Mouse (Mus musculus): ENCODE results near the gene P2rx7. TPM values are rescaled to one million over a fixed set of nuclear protein-coding genes. Genes with fewer than 3 reads are reported as not detected.
"Not testable (repeated sequence)": the region's sequence is repeated elsewhere in the genome, so short reads cannot be mapped to it uniquely, and the experiment has no call there.

P2rx7 gene
- polyA plus RNA-seq, 1 experiment from 2014 or later: 0.60 TPM

DNA sequence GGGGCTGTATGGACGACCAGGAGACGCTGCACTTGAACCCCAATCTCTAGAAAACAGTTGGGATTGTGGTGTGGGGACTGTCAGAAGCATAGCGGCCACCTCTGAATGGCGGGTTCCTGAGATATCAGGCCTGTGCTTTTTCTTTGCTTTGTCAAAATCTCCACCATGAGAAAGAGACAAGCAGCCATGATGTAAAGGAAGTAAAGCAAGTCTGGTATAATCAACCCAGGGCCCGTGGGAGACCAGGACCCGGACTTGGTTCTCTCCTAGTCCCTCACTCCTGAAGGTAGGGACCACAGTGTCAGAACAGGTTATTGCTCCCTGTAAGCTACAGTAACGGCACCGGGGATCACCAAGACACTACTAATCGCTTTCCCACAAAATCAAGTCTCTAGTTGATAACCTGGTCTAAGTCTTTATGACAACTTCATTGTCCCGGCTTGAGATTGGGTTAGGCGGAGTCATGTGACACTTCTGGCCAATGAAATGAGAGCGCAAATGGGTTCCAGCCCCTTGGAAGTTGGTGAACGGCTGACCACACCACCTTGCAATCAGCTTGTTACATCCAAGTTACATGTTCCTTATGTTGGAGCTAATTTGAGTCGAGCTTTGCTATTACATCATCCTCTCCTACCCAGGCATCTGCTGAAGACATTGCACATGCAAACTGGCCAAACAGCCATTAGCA, 18.0 kb upstream of the P2rx7 start:
- H3K4me3 ChIP-seq: no peak overlapping the region
- DNase-seq (ENCODE audit: extremely low spot score, low spot score): no peak
- H3K27ac ChIP-seq: no peak overlapping the region
- H3K27me3 ChIP-seq (ENCODE audit: poor library complexity, severe bottlenecking): no peaks in the 10 kb centered on the region
- H3K36me3 ChIP-seq (replicated peaks): no peaks in the 10 kb centered on the region
- peaks cover 21% of the 10 kb centered on the region for H3K4me1 ChIP-seq
- H3K9me3 ChIP-seq: no peaks in the 10 kb centered on the region
- 90% methylated on average over 14 of the region's 14 CpGs for WGBS

DNA sequence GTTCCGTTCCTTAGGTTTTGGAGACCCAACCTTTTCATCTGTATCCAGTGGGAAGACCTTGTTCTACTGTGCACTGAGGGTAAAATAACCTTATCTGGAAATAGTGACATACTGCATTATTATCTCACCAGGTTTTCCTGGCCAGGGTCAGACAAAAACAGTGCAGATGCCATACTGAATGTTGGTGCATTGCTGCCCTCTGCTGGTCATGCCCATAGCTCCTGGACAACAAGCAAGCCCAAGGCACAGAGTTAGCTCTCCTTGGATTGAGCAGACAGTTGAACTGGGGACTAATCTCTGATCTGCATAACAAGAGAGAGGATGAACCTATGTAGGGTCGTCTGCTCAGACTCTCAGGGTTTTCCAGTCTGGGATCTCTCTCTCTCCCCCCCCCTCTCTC, 16.5 kb upstream of the P2rx7 start:
- no peaks in the 10 kb centered on the region for H3K36me3 ChIP-seq (replicated peaks)
- H3K4me1 ChIP-seq: peaks cover 9% of the 10 kb centered on the region
- no peaks in the 10 kb centered on the region for H3K9me3 ChIP-seq
- no peak overlapping the region for H3K27ac ChIP-seq
- H3K27me3 ChIP-seq (ENCODE audit: poor library complexity, severe bottlenecking): no peaks in the 10 kb centered on the region
- DNase-seq (ENCODE audit: extremely low spot score, low spot score): peak; percentile 87
- 40% methylated on average over 2 of the region's 2 CpGs for WGBS
- no peak overlapping the region for H3K4me3 ChIP-seq

DNA sequence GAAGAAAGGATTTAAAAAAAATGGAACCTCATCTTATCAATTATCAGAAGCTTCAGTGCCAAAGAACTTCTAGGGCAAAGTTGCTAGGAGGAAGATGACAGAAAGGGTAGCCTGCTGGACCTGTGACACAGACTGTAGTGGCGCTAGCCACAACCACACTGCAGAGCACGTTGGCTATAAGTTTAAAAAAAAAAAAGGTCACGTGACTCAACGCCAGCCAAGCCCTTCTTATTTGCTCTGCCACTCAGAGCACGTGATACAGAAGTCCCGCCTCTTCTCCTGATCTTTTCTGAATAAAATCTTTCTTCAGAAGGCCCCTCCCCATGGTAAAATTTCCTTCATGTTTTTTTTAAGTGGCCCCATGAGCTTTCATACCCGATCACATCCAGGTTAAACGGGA, 8.5 kb upstream of the P2rx7 start:
- no peaks in the 10 kb centered on the region; the same call in 1 of the 2 replicates for H3K27me3 ChIP-seq (ENCODE audit: poor library complexity, severe bottlenecking)
- no peak overlapping the region for H3K4me3 ChIP-seq
- DNase-seq (ENCODE audit: extremely low spot score, low spot score): no peak
- no peaks in the 10 kb centered on the region for H3K36me3 ChIP-seq (replicated peaks)
- H3K4me1 ChIP-seq: peaks cover 11% of the 10 kb centered on the region
- 83% methylated on average over 8 of the region's 8 CpGs for WGBS
- H3K9me3 ChIP-seq: no peaks in the 10 kb centered on the region
- H3K27ac ChIP-seq: no peak overlapping the region

DNA sequence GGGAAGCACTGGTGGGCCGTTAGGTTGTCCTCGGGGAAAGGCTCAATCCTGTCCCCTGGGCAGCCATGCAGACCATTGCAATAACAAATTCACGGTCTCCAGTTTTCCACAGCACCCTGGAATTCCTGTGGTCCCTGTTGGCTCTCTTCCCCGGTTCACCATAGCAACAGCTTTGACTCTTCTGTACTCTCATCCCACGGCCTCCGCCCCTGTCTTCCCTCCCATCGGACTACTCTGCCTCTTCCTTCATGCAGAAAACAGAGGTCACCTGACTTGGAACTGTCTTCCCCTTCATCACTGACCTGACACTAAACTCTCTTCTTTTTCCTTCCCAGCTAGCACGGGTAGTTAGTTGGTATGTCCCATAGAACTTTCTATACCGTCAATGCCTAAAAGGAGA, 7.4 kb upstream of the P2rx7 start:
- H3K9me3 ChIP-seq: no peaks in the 10 kb centered on the region
- H3K27ac ChIP-seq: no peak overlapping the region
- 89% methylated on average over 9 of the region's 9 CpGs for WGBS
- no peaks in the 10 kb centered on the region for H3K36me3 ChIP-seq (replicated peaks)
- no peaks in the 10 kb centered on the region; the same call in 1 of the 2 replicates for H3K27me3 ChIP-seq (ENCODE audit: poor library complexity, severe bottlenecking)
- H3K4me3 ChIP-seq: no peak overlapping the region
- no peak for DNase-seq (ENCODE audit: extremely low spot score, low spot score)
- peaks cover 11% of the 10 kb centered on the region for H3K4me1 ChIP-seq

GRCm38 (mm10) chr5:122636958-122637357, 6.8 kb upstream of the P2rx7 start:
- H3K27ac ChIP-seq: no peak overlapping the region
- peaks cover 11% of the 10 kb centered on the region for H3K4me1 ChIP-seq
- WGBS: 46% methylated on average over 16 of the region's 16 CpGs
- H3K27me3 ChIP-seq (ENCODE audit: poor library complexity, severe bottlenecking): no peaks in the 10 kb centered on the region; the same call in 1 of the 2 replicates
- no peaks in the 10 kb centered on the region for H3K36me3 ChIP-seq (replicated peaks)
- no peak for DNase-seq (ENCODE audit: extremely low spot score, low spot score)
- H3K9me3 ChIP-seq: no peaks in the 10 kb centered on the region
- peak overlapping the region; percentile 39 for H3K4me3 ChIP-seq

- H3K4me3 ChIP-seq: no peak overlapping the region
- DNase-seq (ENCODE audit: extremely low spot score, low spot score): no peak
- no peaks in the 10 kb centered on the region; the same call in 1 of the 2 replicates for H3K27me3 ChIP-seq (ENCODE audit: poor library complexity, severe bottlenecking)
- no peaks in the 10 kb centered on the region for H3K9me3 ChIP-seq
- H3K27ac ChIP-seq: no peak overlapping the region
- H3K4me1 ChIP-seq: peaks cover 12% of the 10 kb centered on the region
- WGBS: 87% methylated on average over 2 of the region's 2 CpGs
- H3K36me3 ChIP-seq (replicated peaks): no peaks in the 10 kb centered on the region
These were observed 5.4 kb upstream of the P2rx7 start for GRCm38 (mm10) chr5:122638296-122638695.

DNA sequence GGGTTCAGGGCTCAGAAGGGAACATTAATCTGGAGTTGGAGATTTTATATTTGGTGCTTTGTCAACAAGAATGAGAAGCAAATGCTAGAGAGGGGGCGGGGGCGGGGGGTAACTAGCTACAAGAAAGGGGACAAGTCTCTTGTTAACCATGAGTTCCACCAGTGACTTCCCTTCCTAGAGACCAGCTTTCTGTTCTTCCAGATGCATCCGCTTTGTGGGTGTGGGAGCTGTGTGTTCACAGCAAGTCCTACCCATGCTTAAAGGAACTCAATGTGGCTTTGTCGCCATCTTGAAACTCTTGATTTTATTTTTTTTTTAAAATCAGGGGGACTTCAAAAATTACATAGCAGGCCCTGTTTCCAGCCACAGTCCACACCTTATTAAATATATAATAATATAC, 4.2 kb upstream of the P2rx7 start:
- H3K9me3 ChIP-seq: no peaks in the 10 kb centered on the region
- WGBS: 96% methylated on average over 4 of the region's 4 CpGs
- no peak for DNase-seq (ENCODE audit: extremely low spot score, low spot score)

GRCm38 (mm10) chr5:122639986-122640385, 3.7 kb upstream of the P2rx7 start:
- H3K36me3 ChIP-seq (replicated peaks): no peaks in the 10 kb centered on the region
- H3K27ac ChIP-seq: no peak overlapping the region
- WGBS: 86% methylated on average over 5 of the region's 5 CpGs
- no peak for DNase-seq (ENCODE audit: extremely low spot score, low spot score)
- H3K27me3 ChIP-seq (ENCODE audit: poor library complexity, severe bottlenecking): no peaks in the 10 kb centered on the region; the same call in 1 of the 2 replicates
- H3K4me1 ChIP-seq: peaks cover 18% of the 10 kb centered on the region
- no peak overlapping the region for H3K4me3 ChIP-seq
- H3K9me3 ChIP-seq: no peaks in the 10 kb centered on the region

More for the DNA sequence above, 4.2 kb upstream of the P2rx7 start:
- Histone ChIP-seq H3K4me3 (no peak overlapping the region), H3K4me1 (peaks cover 18% of the 10 kb centered on the region), H3K27me3 (ENCODE audit: poor library complexity, severe bottlenecking) (no peaks in the 10 kb centered on the region; the same call in 1 of the 2 replicates), H3K36me3 (replicated peaks) (no peaks in the 10 kb centered on the region), H3K27ac (no peak overlapping the region)

GRCm38 (mm10) chr5:122644111-122644607, 448 bp downstream of the P2rx7 start:
- no peak for DNase-seq (ENCODE audit: extremely low spot score, low spot score)
- peak overlapping the region; percentile 4; the same call in 1 of the 2 replicates for H3K27ac ChIP-seq
- H3K36me3 ChIP-seq (replicated peaks): no peaks in the 10 kb centered on the region
- WGBS: 82% methylated on average over 15 of the region's 15 CpGs
- H3K4me3 ChIP-seq: no peak overlapping the region
- peaks cover 7% of the 10 kb centered on the region for H3K4me1 ChIP-seq
- H3K9me3 ChIP-seq: peaks cover 5% of the 10 kb centered on the region; the same call in 1 of the 2 replicates
- peaks cover 12% of the 10 kb centered on the region; the same call in 1 of the 2 replicates for H3K27me3 ChIP-seq (ENCODE audit: poor library complexity, severe bottlenecking)

GRCm38 (mm10) chr5:122645290-122645689, 1.6 kb downstream of the P2rx7 start:
- WGBS: 91% methylated on average over 6 of the region's 6 CpGs
- Histone ChIP-seq H3K36me3 (replicated peaks) (no peaks in the 10 kb centered on the region), H3K27me3 (ENCODE audit: poor library complexity, severe bottlenecking) (peaks cover 23% of the 10 kb centered on the region), H3K9me3 (peaks cover 5% of the 10 kb centered on the region; the same call in 1 of the 2 replicates), H3K4me3 (no peak overlapping the region), H3K4me1 (peaks cover 7% of the 10 kb centered on the region), H3K27ac (no peak overlapping the region)
- no peak for DNase-seq (ENCODE audit: extremely low spot score, low spot score)

DNA sequence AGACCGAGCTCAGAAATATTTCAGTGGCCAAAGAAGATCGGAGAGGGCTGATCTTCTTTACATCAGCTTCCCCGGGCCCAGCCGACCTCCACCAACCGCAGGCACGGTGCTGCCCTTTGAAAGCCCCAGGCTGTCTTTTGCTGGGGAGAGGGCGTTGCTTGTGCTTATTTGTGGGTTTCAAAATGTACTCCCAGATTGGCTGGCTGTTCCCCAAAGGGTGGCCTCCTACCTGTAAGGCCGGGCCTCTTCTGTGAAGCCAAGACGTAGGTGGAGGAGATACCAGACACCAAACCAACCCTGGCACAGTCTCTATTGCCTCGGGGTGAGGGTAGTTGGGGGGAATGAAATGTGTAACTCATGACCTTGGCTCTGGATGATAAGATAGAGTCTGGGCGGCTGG, 2.3 kb downstream of the P2rx7 start:
- no peak for DNase-seq (ENCODE audit: extremely low spot score, low spot score)
- peaks cover 5% of the 10 kb centered on the region; the same call in 1 of the 2 replicates for H3K9me3 ChIP-seq
- H3K4me3 ChIP-seq: no peak overlapping the region
- 89% methylated on average over 11 of the region's 11 CpGs for WGBS
- peaks cover 31% of the 10 kb centered on the region for H3K27me3 ChIP-seq (ENCODE audit: poor library complexity, severe bottlenecking)
- H3K27ac ChIP-seq: no peak overlapping the region
- no peaks in the 10 kb centered on the region for H3K36me3 ChIP-seq (replicated peaks)
- peaks cover 7% of the 10 kb centered on the region for H3K4me1 ChIP-seq

GRCm38 (mm10) chr5:122647256-122647924, 3.7 kb downstream of the P2rx7 start:
- Histone ChIP-seq H3K27me3 (ENCODE audit: poor library complexity, severe bottlenecking) (peaks cover 44% of the 10 kb centered on the region), H3K9me3 (peaks cover 5% of the 10 kb centered on the region; the same call in 1 of the 2 replicates), H3K36me3 (replicated peaks) (no peaks in the 10 kb centered on the region), H3K4me1 (peaks cover 12% of the 10 kb centered on the region), H3K4me3 (no peak overlapping the region), H3K27ac (no peak overlapping the region)
- WGBS: 74% methylated on average over 9 of the region's 9 CpGs
- no peak for DNase-seq (ENCODE audit: extremely low spot score, low spot score)

DNA sequence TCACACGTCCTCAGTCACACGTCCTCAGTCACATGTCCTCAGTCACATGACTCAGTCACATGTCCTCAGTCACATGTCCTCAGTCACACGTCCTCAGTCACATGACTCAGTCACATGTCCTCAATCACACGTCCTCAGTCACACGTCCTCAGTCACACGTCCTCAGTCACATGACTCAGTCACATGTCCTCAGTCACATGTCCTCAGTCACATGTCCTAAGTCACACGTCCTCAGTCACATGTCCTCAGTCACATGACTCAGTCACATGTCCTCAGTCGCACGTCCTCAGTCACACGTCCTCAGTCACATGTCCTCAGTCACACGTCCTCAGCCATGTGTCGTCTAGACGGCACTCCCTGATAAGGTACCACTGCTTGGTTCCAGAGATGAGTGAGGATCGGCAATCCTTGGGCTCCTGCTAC, 4.3 kb downstream of the P2rx7 start:
- H3K9me3 ChIP-seq; H3K36me3 ChIP-seq (replicated peaks); H3K4me3 ChIP-seq; H3K27ac ChIP-seq; DNase-seq (ENCODE audit: extremely low spot score, low spot score): not testable (repeated sequence)
- peaks cover 18% of the 10 kb centered on the region for H3K4me1 ChIP-seq
- peaks cover 50% of the 10 kb centered on the region for H3K27me3 ChIP-seq (ENCODE audit: poor library complexity, severe bottlenecking)
- WGBS: 93% methylated on average over 14 of the region's 14 CpGs
